Mouse (Mus musculus) midbrain, postnatal 0 days (tissue): ENCODE measurements around the gene Grap. TPM values are rescaled to one million over a fixed set of nuclear protein-coding genes. Genes with fewer than 3 reads are reported as not detected.

Experiments
- ATAC-seq: fragments of 200-750 bp; cut with Nextera tagmentation; 2 replicates; pipeline ENCODE4 v1.8.0; 2017; ENCODE audit warnings: moderate number of reproducible peaks, mild to moderate bottlenecking, moderate TSS enrichment, moderate library complexity; ENCODE audit not compliant: low FRiP score
- DNase-seq: peaks from one replicate; pipeline ENCODE4 v3.0.0-alpha.2; 2015; ENCODE audit warnings: low spot score
- H3K27ac ChIP-seq: fragments of 300-500 bp; sonication (generic); 2 replicates; pipeline ENCODE4 v1.5.1; 2014; ENCODE audit warnings: low read depth, mild to moderate bottlenecking, low read length, mixed read lengths
- H3K27me3 ChIP-seq: fragments of 300-500 bp; sonication (generic); 2 replicates; pipeline ENCODE4 v1.6.1; 2014; ENCODE audit warnings: low read length, control low read depth, mixed read lengths; ENCODE audit not compliant: insufficient read depth
- H3K36me3 ChIP-seq: fragments of 300-500 bp; sonication (generic); 2 replicates; pipeline ENCODE4 v1.6.1; 2014; ENCODE audit warnings: low read length, control low read depth, mixed read lengths; ENCODE audit not compliant: insufficient read depth
- H3K4me1 ChIP-seq: fragments of 300-500 bp; sonication (generic); 2 replicates; pipeline ENCODE4 v1.6.1; 2014; ENCODE audit warnings: mild to moderate bottlenecking, control low read depth, antibody characterized with exemption, low read length, mixed read lengths; ENCODE audit not compliant: insufficient read depth
- H3K4me2 ChIP-seq: fragments of 300-500 bp; sonication (generic); 2 replicates; pipeline ENCODE4 v1.6.1; 2014; ENCODE audit warnings: low read depth, mild to moderate bottlenecking, low read length, mixed read lengths; ENCODE audit not compliant: poor library complexity, severe bottlenecking
- H3K4me3 ChIP-seq: fragments of 300-500 bp; sonication (generic); 2 replicates; pipeline ENCODE4 v1.5.1; 2014; ENCODE audit warnings: low read depth, mild to moderate bottlenecking, low read length, moderate library complexity
- H3K9ac ChIP-seq: fragments of 300-500 bp; sonication (generic); replicated peaks from 2 replicates; pipeline ENCODE4 v1.6.1; 2014; ENCODE audit warnings: mild to moderate bottlenecking, low read length, moderate library complexity, mixed read lengths; ENCODE audit not compliant: poor library complexity, severe bottlenecking
- H3K9me3 ChIP-seq: fragments of 300-500 bp; sonication (generic); 2 replicates; pipeline ENCODE4 v1.6.1; 2016; ENCODE audit warnings: low read length, control low read depth
- CTCF ChIP-seq: IDR thresholded peaks from 2 replicates; pipeline ENCODE4 v1.5.1; 2016; ENCODE audit warnings: antibody characterized with exemption, mild to moderate bottlenecking
- WGBS: fragments of 180-500 bp; shearing (Covaris S2); extraction: QIAGEN DNeasy Blood & Tissue Kit; methylation state at CpG from one replicate; pipeline ENCODE4 v1.1.7; 2014; 5-methylcytosine and 5-hydroxymethylcytosine counted together
- polyA plus RNA-seq: library from polyadenylated mRNA; unstranded; fragments of >200 nt; fragmentation: Nextera tagmentation; extraction: Ambion mirVana; gene quantifications from 2 replicates; pipeline ENCODE4 v1.2.1, GENCODE M21; 2015
- total RNA-seq: library from RNA; depleted of rRNA; stranded (reverse); fragments of >200 nt; gene quantifications from 2 replicates; pipeline ENCODE4 v1.2.3, GENCODE M21; 2014

Gene Grap
- total and polyA plus RNA-seq, 2 experiments from 2014 or later, result 5.8 to 6.6 TPM

- ATAC-seq (no peak), DNase-seq (no peak)
- Histone ChIP-seq H3K9ac (no peak overlapping the region), H3K27me3 (no peaks in the 10 kb centered on the region), H3K27ac (no peak overlapping the region), H3K4me3 (no peak overlapping the region), H3K9me3 (no peaks in the 10 kb centered on the region), H3K36me3 (no peaks in the 10 kb centered on the region), H3K4me1 (0 out of 2 replicates have a peak, but pooled peaks cover 5% of the 10 kb centered on the region), H3K4me2 (no peak overlapping the region)
- 88% methylated on average over 4 of the region's 4 CpGs for WGBS
- TF ChIP-seq CTCF, result no peak
Measured at GRCm38 (mm10) chr11:61677709-61678108, 24.6 kb downstream of the Grap start.

- no peak overlapping the region for H3K9ac ChIP-seq
- H3K27me3 ChIP-seq, result peaks cover 7% of the 10 kb centered on the region; the same call in 1 of the 2 replicates
- WGBS, result 77% methylated on average over 4 of the region's 4 CpGs
- no peak for TF ChIP-seq CTCF
- H3K4me1 ChIP-seq, result 0 out of 2 replicates have a peak, but pooled peaks cover 5% of the 10 kb centered on the region
- no peak overlapping the region for H3K4me2 ChIP-seq
- DNase-seq (no peak), ATAC-seq (no peak)
- no peak overlapping the region for H3K4me3 ChIP-seq
- H3K27ac ChIP-seq, result no peak overlapping the region
- H3K9me3 ChIP-seq, result no peaks in the 10 kb centered on the region
- no peaks in the 10 kb centered on the region for H3K36me3 ChIP-seq
Measured at GRCm38 (mm10) chr11:61679091-61679866, 26.2 kb downstream of the Grap start.

- no peaks in the 10 kb centered on the region for H3K4me1 ChIP-seq
- H3K4me3 ChIP-seq, result peak within 1 kb of the TSS; percentile 15
- H3K27me3 ChIP-seq, result peaks cover 23% of the 10 kb centered on the region
- no peaks in the 10 kb centered on the region for H3K9me3 ChIP-seq
- TF ChIP-seq CTCF, result no peak
- no peaks in the 10 kb centered on the region for H3K36me3 ChIP-seq
- ATAC-seq (no peak), DNase-seq (no peak)
- 2% methylated on average over 75 of the region's 76 CpGs for WGBS
- no peak within 1 kb of the TSS for H3K9ac ChIP-seq
- peak within 1 kb of the TSS; percentile 40 for H3K4me2 ChIP-seq
- H3K27ac ChIP-seq, result no peak within 1 kb of the TSS
Measured at GRCm38 (mm10) chr11:61683907-61684731, 31.1 kb downstream of the Grap start, which contains the start of gene Fam83g. Fam83g (plus strand) TSS chr11:61684091.

- ATAC-seq, result no peak
- H3K4me2 ChIP-seq, result no peak overlapping the region
- no peaks in the 10 kb centered on the region for H3K9me3 ChIP-seq
- WGBS, result 83% methylated on average over 8 of the region's 8 CpGs
- no peak overlapping the region for H3K27ac ChIP-seq
- H3K9ac ChIP-seq, result no peak overlapping the region
- H3K27me3 ChIP-seq, result peaks cover 23% of the 10 kb centered on the region
- H3K4me3 ChIP-seq, result no peak overlapping the region
- H3K36me3 ChIP-seq, result no peaks in the 10 kb centered on the region
- no peaks in the 10 kb centered on the region for H3K4me1 ChIP-seq
- DNase-seq, result no peak
- no peak for TF ChIP-seq CTCF
Measured at GRCm38 (mm10) chr11:61685119-61685725, 32.2 kb downstream of the Grap start.

- ATAC-seq (no peak), DNase-seq (no peak)
- WGBS, result 80% methylated on average over 2 of the region's 2 CpGs
- Histone ChIP-seq H3K9me3 (no peaks in the 10 kb centered on the region), H3K36me3 (no peaks in the 10 kb centered on the region), H3K4me2 (no peak overlapping the region), H3K27me3 (peaks cover 23% of the 10 kb centered on the region), H3K4me1 (no peaks in the 10 kb centered on the region), H3K27ac (no peak overlapping the region), H3K4me3 (no peak overlapping the region), H3K9ac (no peak overlapping the region)
- no peak for TF ChIP-seq CTCF
Measured at GRCm38 (mm10) chr11:61686141-61686540, 33.1 kb downstream of the Grap start.
